Mouse (Mus musculus): ENCODE data around the gene Cdhr5. TPM values are rescaled to one million over a fixed set of nuclear protein-coding genes. Genes with fewer than 3 reads are reported as not detected.

Cdhr5 gene
- total RNA-seq (2023), result not detected

DNA sequence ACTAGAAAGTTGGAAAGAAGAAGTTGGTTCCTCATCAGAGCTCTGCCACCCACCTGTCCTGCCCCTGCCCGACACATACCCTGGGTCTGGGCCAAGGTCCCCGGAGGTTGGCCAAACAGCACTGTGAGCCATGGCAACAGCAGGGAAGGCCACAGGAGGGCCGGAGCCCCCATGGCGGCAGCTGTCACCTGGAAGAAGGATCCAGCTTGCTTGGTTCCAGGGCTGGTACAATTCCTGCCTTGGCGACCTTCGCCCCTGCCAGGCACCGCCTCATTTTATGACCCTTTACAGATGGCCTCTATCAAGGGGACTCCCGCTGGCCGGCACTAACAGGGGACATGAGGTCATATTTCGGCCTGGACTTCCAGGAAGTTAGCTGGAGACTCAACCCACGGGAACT lies at the start of gene Cdhr5:
Gene Cdhr5 (minus strand): TSS at position 241 of the 400 bp plus-strand sequence.

DNA sequence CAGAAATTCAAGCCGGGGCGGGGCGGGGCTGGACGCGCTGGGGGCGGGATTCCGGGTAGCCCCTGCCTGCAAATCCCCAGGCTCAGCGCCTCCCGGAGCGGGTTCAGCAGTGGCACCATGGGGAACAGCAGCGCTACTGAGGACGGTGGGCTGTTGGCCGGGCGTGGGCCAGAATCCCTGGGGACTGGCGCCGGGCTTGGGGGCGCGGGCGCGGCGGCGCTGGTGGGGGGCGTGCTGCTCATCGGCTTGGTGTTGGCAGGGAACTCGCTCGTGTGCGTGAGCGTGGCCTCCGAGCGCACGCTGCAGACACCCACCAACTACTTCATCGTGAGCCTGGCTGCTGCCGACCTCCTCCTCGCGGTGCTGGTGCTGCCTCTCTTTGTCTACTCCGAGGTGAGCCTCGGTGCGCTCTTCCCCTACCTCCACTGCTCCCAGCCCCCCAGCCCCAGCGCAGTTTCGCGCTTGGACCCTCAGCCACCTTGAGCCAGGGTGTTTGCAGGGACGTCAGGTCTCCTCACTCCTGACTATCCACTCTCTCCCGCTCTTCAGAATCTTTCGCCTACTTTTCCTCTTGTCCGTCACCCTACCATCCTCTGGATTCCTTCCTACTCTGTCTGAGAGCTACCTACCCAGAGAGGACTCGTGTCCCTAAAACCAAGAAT lies 15.5 kb upstream of the Cdhr5 start, which contains the start of gene Drd4:
Gene Drd4 (plus strand): TSS at position 86 of the 662 bp plus-strand sequence.

DNA sequence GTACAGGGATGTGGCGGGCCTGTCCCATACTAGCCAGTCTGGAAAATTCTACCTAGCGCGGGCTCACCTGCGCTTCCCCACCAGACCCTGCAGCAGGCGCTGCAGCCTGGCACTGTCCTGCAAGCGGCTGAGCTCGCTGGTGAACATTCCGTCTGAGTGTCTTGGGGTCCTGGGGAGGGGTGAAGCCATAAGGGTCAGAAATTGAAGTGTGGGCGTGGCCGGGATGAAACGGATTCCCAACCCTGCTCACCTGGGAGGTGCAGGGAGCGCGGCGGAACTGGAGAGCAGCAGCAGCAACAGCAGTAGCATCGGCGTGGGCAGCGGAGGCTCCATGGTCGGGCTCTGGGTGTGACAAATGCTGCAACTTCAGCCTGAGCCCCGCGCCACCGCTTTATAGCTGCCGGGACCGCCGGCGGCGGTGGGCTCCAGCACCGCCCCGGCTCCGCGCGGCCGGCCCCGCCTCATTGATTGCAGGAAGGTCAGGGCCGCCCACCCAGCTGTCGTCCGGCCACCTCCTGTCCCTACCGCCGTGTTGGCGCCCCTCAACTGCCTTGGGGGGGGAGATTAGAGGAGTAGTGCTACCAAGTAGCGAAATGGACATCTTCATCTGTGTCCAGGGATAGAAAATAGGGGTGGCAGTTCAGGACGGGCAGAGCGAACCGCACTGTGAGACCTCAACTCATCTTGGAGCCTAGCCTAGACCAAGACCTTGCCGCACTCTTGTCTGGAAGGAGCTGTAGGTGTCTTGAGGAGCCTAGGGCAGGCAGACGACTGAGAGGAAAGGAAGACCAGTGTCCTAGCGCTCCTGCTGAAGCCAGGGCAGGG lies 2.4 kb upstream of the Cdhr5 start, which contains the start of gene Sct:
Gene Sct (minus strand): TSS at position 368 of the 825 bp plus-strand sequence.

DNA sequence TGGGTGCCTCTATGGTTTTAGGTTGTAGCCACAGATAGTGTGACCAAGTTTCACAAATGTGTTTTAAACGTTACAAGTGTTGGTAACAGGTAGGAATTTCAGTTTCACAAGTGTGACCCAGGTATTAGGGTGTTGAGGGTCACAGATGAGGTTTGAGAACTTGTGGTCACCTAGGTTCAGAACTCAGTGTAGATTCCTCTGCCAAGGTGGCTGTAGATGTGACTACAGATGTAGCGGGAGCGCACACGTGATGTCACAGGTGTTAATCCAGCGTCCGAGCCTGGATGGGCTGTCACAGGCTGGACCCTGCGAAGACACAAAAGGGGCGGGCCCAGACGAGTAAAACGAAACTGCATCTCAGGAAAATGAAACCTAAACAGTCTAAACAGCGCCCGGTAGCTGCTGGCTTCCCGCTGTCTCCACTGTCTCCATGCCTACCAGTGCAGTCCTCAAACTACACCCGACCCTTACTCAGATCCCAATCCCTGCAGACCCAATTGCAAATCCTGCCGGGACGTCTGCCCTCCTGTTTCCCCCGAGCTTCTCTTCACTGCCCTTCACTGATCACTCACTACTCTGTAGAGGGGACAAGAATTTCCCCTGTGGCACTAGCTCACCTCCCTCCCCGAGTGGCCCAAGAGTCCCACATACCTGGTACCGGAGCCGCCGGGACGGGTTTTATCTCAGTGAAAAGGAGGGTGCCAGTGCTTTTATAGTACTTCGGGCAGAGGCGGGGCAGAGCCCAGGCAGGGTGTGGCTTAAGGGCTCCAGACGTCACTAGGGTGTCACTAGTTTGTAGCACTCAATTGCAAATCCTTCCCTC lies 10.6 kb downstream of the Cdhr5 start, which contains the start of gene Irf7:
Gene Irf7 (minus strand): TSS at position 743 of the 823 bp plus-strand sequence.

GRCm38 (mm10) chr7:141228279-141229067 lies 48.1 kb downstream of the Cdhr5 start, which contains the start of gene Phrf1:
Phrf1 (plus strand) TSS chr7:141228784.

Other genes starting within 250 kb of the Cdhr5 start
- not detected for gene Gm17387, start 247.7 kb downstream of the Cdhr5 start, total RNA-seq (2023)
- under 1 TPM in 1 of 2 experiments, not detected in 1; 0.27 TPM for gene B4galnt4, start 215.7 kb downstream of the Cdhr5 start, total RNA-seq (2023)
- gene Pkp3, start 198.6 kb downstream of the Cdhr5 start, total RNA-seq (2023), result 1 to 10 TPM; 5.5 to 7.9 TPM
- gene Sigirr, start 176.2 kb downstream of the Cdhr5 start, total RNA-seq (2023), result 1 to 10 TPM; 3.8 to 9.0 TPM
- not detected for gene Ano9, start 159.0 kb downstream of the Cdhr5 start, total RNA-seq (2023)
- gene Ptdss2, start 154.4 kb downstream of the Cdhr5 start, total RNA-seq (2023), result 1 to 10 TPM; 6.3 to 8.8 TPM
- gene Rnh1, start 103.9 kb downstream of the Cdhr5 start, total RNA-seq (2023), result 100 to 1,000 TPM; 144 to 160 TPM
- 10 to 100 TPM; 24.5 to 27.3 TPM for gene Hras, start 82.8 kb downstream of the Cdhr5 start, total RNA-seq (2023)
- gene Lrrc56, start 82.6 kb downstream of the Cdhr5 start, total RNA-seq (2023), result 1 to 10 TPM; 5.6 to 6.2 TPM
- gene Lmntd2, start 62.7 kb downstream of the Cdhr5 start, total RNA-seq (2023), result not detected
- 1 to 10 TPM; 1.8 to 2.8 TPM for gene Rassf7, start 60.9 kb downstream of the Cdhr5 start, total RNA-seq (2023)
- gene Phrf1, start 48.0 kb downstream of the Cdhr5 start, total RNA-seq (2023), result 100 to 1,000 TPM; 109 to 116 TPM
- gene Irf7, start 10.3 kb downstream of the Cdhr5 start, total RNA-seq (2023), result 100 to 1,000 TPM; 105 to 145 TPM
- gene Sct, start 2.3 kb upstream of the Cdhr5 start, total RNA-seq (2023), result not detected
- gene Drd4, start 15.2 kb upstream of the Cdhr5 start, total RNA-seq (2023), result not detected
- gene Deaf1, start 50.9 kb upstream of the Cdhr5 start, total RNA-seq (2023), result 10 to 100 TPM; 30.2 to 30.5 TPM
- gene Tmem80, start 51.0 kb upstream of the Cdhr5 start, total RNA-seq (2023), result 1 to 10 TPM; 5.4 to 7.1 TPM
- gene Eps8l2, start 62.1 kb upstream of the Cdhr5 start, total RNA-seq (2023), result not detected
- gene Taldo1, start 115.4 kb upstream of the Cdhr5 start, total RNA-seq (2023), result 100 to 1,000 TPM; 469 to 488 TPM
- 10 to 100 TPM; 28.9 to 32.7 TPM for gene Gatd1, start 137.3 kb upstream of the Cdhr5 start, total RNA-seq (2023)
- gene Cend1, start 152.7 kb upstream of the Cdhr5 start, total RNA-seq (2023), result not detected
- gene Slc25a22, start 161.1 kb upstream of the Cdhr5 start, total RNA-seq (2023), result 10 to 100 TPM; 34.3 to 35.9 TPM
- gene Pidd1, start 167.2 kb upstream of the Cdhr5 start, total RNA-seq (2023), result 1 to 10 TPM; 2.6 to 3.8 TPM
- 1,000 to 10,000 TPM; 1,146 to 1,432 TPM for gene Rplp2, start 170.6 kb upstream of the Cdhr5 start, total RNA-seq (2023)
- 100 to 1,000 TPM; 126 to 136 TPM for gene Pnpla2, start 178.4 kb upstream of the Cdhr5 start, total RNA-seq (2023)
- 10 to 100 TPM; 15.0 to 17.3 TPM for gene Cracr2b, start 184.3 kb upstream of the Cdhr5 start, total RNA-seq (2023)
- gene Cd151, start 190.6 kb upstream of the Cdhr5 start, total RNA-seq (2023), result 10 to 100 TPM; 17.8 to 21.7 TPM
- gene Polr2l, start 198.3 kb upstream of the Cdhr5 start, total RNA-seq (2023), result 10 to 100 TPM; 16.3 to 17.3 TPM
- 10 to 100 TPM; 34.5 to 39.3 TPM for gene Tspan4, start 198.5 kb upstream of the Cdhr5 start, total RNA-seq (2023)

All from monocyte, adult 59 days (primary cell).